Mouse (Mus musculus) bone marrow macrophage, adult 2 months (primary cell): ENCODE results near the gene Rbl1.

ENCODE experiments used
- CTCF ChIP-seq: IDR thresholded peaks from 2 replicates; pipeline ENCODE4 v1.5.1; 2012; ENCODE audit warnings: low read depth, mild to moderate bottlenecking, low read length, moderate library complexity
- POLR2A ChIP-seq: IDR thresholded peaks from 2 replicates; pipeline ENCODE4 v1.6.1; 2012; ENCODE audit warnings: mild to moderate bottlenecking, low read depth, low read length, borderline replicate concordance

DNA sequence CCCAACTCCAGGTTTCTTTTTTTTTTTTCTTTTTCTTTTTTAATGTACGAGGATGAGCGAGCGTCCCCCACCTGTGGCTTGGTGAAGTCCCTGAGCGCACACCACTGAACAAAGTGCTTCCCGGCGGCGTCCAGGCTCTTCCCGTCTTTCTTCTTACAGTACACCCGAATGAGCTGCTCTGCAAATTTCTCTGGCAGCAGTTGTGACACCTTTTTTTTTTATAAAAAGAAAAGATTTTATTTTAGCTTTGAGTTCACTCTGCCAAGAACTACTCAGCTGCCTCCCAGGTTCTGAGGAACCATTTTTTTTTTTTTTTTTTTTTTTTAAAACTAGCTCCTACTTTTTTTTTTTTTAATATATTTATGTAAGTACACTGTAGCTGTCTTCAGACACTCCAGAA lies 102.7 kb downstream of the Rbl1 start:
- TF ChIP-seq CTCF (no peak), POLR2A (no peak)
